ENCODE assay signal across 18 mouse cellular contexts in genomic region chr6:22233517-22233916, GRCm38 (mm10). TPM values are rescaled to one million over a fixed set of nuclear protein-coding genes. Genes with fewer than 3 reads are reported as not detected.
"Had no signal": no experiment of that assay in that cellular context is flagged by ENCODE, and none has a peak within 500 bp of the region (broad histone marks: within the 10 kb centered on the region; RNA-seq: fewer than 3 reads in every experiment).

No protein-coding gene starts in this region.

- H3K4me2 ChIP-seq: limb, embryonic 12.5 days; liver, embryonic 13.5 days; lung, embryonic 15.5 days; neural tube, embryonic 13.5 days had no signal

- H3K27ac ChIP-seq: limb, embryonic 12.5 days; liver, embryonic 13.5 days; lung, embryonic 15.5 days; midbrain, embryonic 10.5 days; neural tube, embryonic 13.5 days had no signal

- H3K27me3 ChIP-seq: limb, embryonic 12.5 days; liver, embryonic 13.5 days; lung, embryonic 15.5 days; neural tube, embryonic 13.5 days had no signal

- H3K9me3 ChIP-seq: limb, embryonic 12.5 days; liver, embryonic 13.5 days; lung, embryonic 15.5 days; midbrain, embryonic 10.5 days; neural tube, embryonic 13.5 days had no signal

- ATAC-seq: liver, postnatal 0 days; midbrain, embryonic 16.5 days had no signal

- H3K4me3 ChIP-seq: limb, embryonic 12.5 days; liver, embryonic 13.5 days; lung, embryonic 15.5 days; midbrain, embryonic 10.5 days; neural tube, embryonic 13.5 days had no signal

- H3K9ac ChIP-seq: limb, embryonic 12.5 days; liver, embryonic 13.5 days; liver, postnatal 0 days; lung, embryonic 15.5 days; neural tube, embryonic 13.5 days had no signal

- H3K36me3 ChIP-seq: liver, embryonic 13.5 days; lung, embryonic 15.5 days; midbrain, embryonic 10.5 days; neural tube, embryonic 13.5 days had no signal

- DNase-seq: kidney, adult 8-10 months; kidney, postnatal 25 days; layer of hippocampus, adult 9-11 months; layer of hippocampus, postnatal 36 days; liver; liver, embryonic 13.5 days; liver, postnatal 0 days; lung, postnatal 36 days; right cerebral cortex, adult 18-20 months; spleen, adult 18-20 months; thymus, adult 18-20 months; thymus, postnatal 14 days had no signal

- H3K4me1 ChIP-seq: liver, embryonic 13.5 days; lung, embryonic 15.5 days; midbrain, embryonic 10.5 days; neural tube, embryonic 13.5 days had no signal

RNA-seq across cellular contexts. Expression of gene Wnt16, which starts 54.5 kb away (rescaled TPM):
- total RNA-seq: megakaryocyte progenitor cell, adult 5-6 weeks had no signal
- polyA plus RNA-seq: liver, embryonic 13.5 days; liver, postnatal 0 days; midbrain, embryonic 16.5 days had no signal
